Mouse (Mus musculus): ENCODE measurements around the gene B4galt5.

- TF ChIP-seq CTCF (IDR thresholded peaks at IDR 0.05; ENCODE audit: low read depth) (no peak), EP300 (IDR thresholded peaks at IDR 0.05; ENCODE audit: low read depth) (no peak)
These were observed 48.0 kb downstream of the B4galt5 start for GRCm38 (mm10) chr2:167300943-167301497.

Measured in liver, postnatal 0 days (tissue).